Mouse (Mus musculus) inflammation-experienced regulatory T-cells, adult 6 months (primary cell): Measurements from ENCODE around the gene Flad1. TPM values are rescaled to one million over a fixed set of nuclear protein-coding genes. Genes with fewer than 3 reads are reported as not detected.

Source experiments
- ATAC-seq: one replicate; pipeline ENCODE4 v1.8.0; 2017
- polyA plus RNA-seq, 3 experiments: library from polyadenylated mRNA; unstranded; fragments of 100-300 nt; shearing (Covaris generic); gene quantifications; one replicate each; pipeline ENCODE4 v1.2.1; 2017

The Flad1 gene
- polyA plus RNA-seq, 3 experiments from 2014 or later = 43.1 to 63.7 (median 57.5) TPM

- no peak for ATAC-seq
These were observed 30.4 kb downstream of the Flad1 start for GRCm38 (mm10) chr3:89381233-89381632.

GRCm38 (mm10) chr3:89380711-89381110 is 31.0 kb downstream of the Flad1 start:
- no peak for ATAC-seq

- no peak for ATAC-seq
These were observed 31.4 kb downstream of the Flad1 start for GRCm38 (mm10) chr3:89380291-89380690.

- no peak for ATAC-seq
These were observed 32.1 kb downstream of the Flad1 start for GRCm38 (mm10) chr3:89379388-89380131.

- peak; percentile 36 for ATAC-seq
These were observed 33.1 kb downstream of the Flad1 start for GRCm38 (mm10) chr3:89378394-89379067.

- no peak for ATAC-seq
These were observed 33.8 kb downstream of the Flad1 start for GRCm38 (mm10) chr3:89377831-89378230.

GRCm38 (mm10) chr3:89373581-89374231 is 38.0 kb downstream of the Flad1 start:
- ATAC-seq = no peak

- ATAC-seq = no peak
These were observed 44.3 kb downstream of the Flad1 start for GRCm38 (mm10) chr3:89367338-89367737.

- no peak for ATAC-seq
These were observed 45.9 kb downstream of the Flad1 start for GRCm38 (mm10) chr3:89365486-89366414.

- ATAC-seq = no peak
These were observed 46.6 kb downstream of the Flad1 start, which contains the start of gene Dcst1 for GRCm38 (mm10) chr3:89365153-89365485. Gene Dcst1 (minus strand): TSS chr3:89365253.

- ATAC-seq = no peak
These were observed 47.0 kb downstream of the Flad1 start for GRCm38 (mm10) chr3:89364631-89365030.

- ATAC-seq = no peak
These were observed 50.0 kb downstream of the Flad1 start, which contains the start of gene Dcst2 for GRCm38 (mm10) chr3:89361675-89362074. Gene Dcst2 (plus strand): TSS chr3:89361975.

- no peak for ATAC-seq
These were observed 51.4 kb downstream of the Flad1 start for GRCm38 (mm10) chr3:89360237-89360636.

- ATAC-seq = no peak
These were observed 52.0 kb downstream of the Flad1 start for GRCm38 (mm10) chr3:89359630-89360029.

GRCm38 (mm10) chr3:89356029-89356428 is 55.6 kb downstream of the Flad1 start:
- ATAC-seq = no peak

GRCm38 (mm10) chr3:89355512-89355902 is 56.2 kb downstream of the Flad1 start:
- no peak for ATAC-seq

- ATAC-seq = peak; percentile 27
These were observed 56.7 kb downstream of the Flad1 start for GRCm38 (mm10) chr3:89354816-89355511.

GRCm38 (mm10) chr3:89351271-89351670 is 60.4 kb downstream of the Flad1 start:
- ATAC-seq = no peak
